Mouse (Mus musculus) limb, embryonic 10.5 days (tissue): ENCODE results near the gene Lsm14b. TPM values are rescaled to one million over a fixed set of nuclear protein-coding genes. Genes with fewer than 3 reads are reported as not detected.

Experiments
- DNase-seq: peaks from one replicate; pipeline ENCODE4 v3.0.0-alpha.2; 2017; ENCODE audit warnings: low spot score
- H3K27ac ChIP-seq: fragments of 300-500 bp; sonication (generic); 2 replicates; pipeline ENCODE4 v1.5.1; 2016; ENCODE audit warnings: mild to moderate bottlenecking
- H3K27me3 ChIP-seq: fragments of 300-500 bp; sonication (generic); 2 replicates; pipeline ENCODE4 v1.6.1; 2016; ENCODE audit warnings: low read depth, mild to moderate bottlenecking; ENCODE audit not compliant: poor library complexity, severe bottlenecking
- H3K36me3 ChIP-seq: fragments of 300-500 bp; sonication (generic); 2 replicates; pipeline ENCODE4 v1.6.1; 2016; ENCODE audit warnings: mild to moderate bottlenecking, moderate library complexity
- H3K4me1 ChIP-seq: fragments of 300-500 bp; sonication (generic); 2 replicates; pipeline ENCODE4 v1.6.1; 2016
- H3K4me3 ChIP-seq: fragments of 300-500 bp; sonication (generic); 2 replicates; pipeline ENCODE4 v1.5.1; 2016; ENCODE audit warnings: mild to moderate bottlenecking, moderate library complexity
- H3K9me3 ChIP-seq: fragments of 300-500 bp; sonication (generic); replicated peaks from 2 replicates; pipeline ENCODE4 v1.6.1; 2016; ENCODE audit warnings: mild to moderate bottlenecking
- WGBS: fragments of 180-500 bp; shearing (Covaris S2); methylation state at CpG from one replicate; pipeline ENCODE4 v1.1.7; 2016; 5-methylcytosine and 5-hydroxymethylcytosine counted together
- polyA plus RNA-seq: library from polyadenylated mRNA; unstranded; fragments of >200 nt; fragmentation: Nextera tagmentation; extraction: Ambion mirVana; gene quantifications from 2 replicates; pipeline ENCODE4 v1.2.1, GENCODE M21; 2016

Gene Lsm14b
- polyA plus RNA-seq, 1 experiment from 2014 or later: 9.1 TPM

DNA sequence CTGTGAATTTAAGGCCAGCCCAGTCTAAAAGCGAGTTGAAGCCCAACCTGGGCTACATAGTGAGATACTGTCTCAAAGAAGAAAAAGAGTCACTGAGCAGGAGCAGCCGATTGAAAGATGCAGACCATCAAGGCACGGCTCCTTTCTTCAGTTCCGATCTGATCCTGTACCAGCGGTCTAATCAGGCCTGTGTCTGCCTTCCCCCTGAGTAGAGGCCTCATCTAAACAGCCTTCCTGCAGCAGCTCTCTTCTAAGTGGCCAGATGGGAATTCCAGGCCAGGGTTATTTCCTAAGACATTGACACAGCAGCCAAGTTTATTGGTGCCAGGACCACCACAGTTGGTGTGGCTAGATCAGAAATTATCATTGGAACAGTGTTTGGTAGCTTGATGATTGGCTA lies 31.7 kb upstream of the Lsm14b start:
- no peaks in the 10 kb centered on the region for H3K4me1 ChIP-seq
- no peak for DNase-seq
- H3K9me3 ChIP-seq: no peaks in the 10 kb centered on the region
- H3K27ac ChIP-seq: no peak overlapping the region
- 87% methylated on average over 5 of the region's 5 CpGs for WGBS
- no peak overlapping the region for H3K4me3 ChIP-seq
- H3K27me3 ChIP-seq: no peaks in the 10 kb centered on the region
- no peaks in the 10 kb centered on the region for H3K36me3 ChIP-seq

DNA sequence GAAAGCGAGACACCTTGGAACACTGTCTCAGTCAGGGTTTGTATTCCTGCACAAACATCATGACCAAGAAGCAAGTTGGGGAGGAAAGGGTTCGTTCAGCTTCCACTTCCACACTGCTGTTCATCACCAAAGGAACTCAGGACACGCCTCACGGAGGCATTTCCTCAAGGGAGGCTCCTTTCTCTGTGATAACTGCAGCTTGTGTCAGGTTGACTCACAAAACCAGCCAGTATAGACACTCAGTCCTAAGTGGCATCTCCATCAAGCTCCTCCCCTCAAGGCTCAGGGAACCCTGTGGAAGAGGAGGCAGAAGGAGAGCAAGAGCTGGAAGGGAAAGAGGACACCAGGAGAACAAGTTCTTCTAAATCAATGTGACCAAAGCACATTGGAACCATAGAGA lies 26.4 kb upstream of the Lsm14b start:
- no peaks in the 10 kb centered on the region for H3K9me3 ChIP-seq
- H3K27me3 ChIP-seq: no peaks in the 10 kb centered on the region
- WGBS: 81% methylated on average over 4 of the region's 4 CpGs
- no peaks in the 10 kb centered on the region for H3K36me3 ChIP-seq
- no peak overlapping the region for H3K27ac ChIP-seq
- no peak overlapping the region for H3K4me3 ChIP-seq
- no peak for DNase-seq
- no peaks in the 10 kb centered on the region for H3K4me1 ChIP-seq

DNA sequence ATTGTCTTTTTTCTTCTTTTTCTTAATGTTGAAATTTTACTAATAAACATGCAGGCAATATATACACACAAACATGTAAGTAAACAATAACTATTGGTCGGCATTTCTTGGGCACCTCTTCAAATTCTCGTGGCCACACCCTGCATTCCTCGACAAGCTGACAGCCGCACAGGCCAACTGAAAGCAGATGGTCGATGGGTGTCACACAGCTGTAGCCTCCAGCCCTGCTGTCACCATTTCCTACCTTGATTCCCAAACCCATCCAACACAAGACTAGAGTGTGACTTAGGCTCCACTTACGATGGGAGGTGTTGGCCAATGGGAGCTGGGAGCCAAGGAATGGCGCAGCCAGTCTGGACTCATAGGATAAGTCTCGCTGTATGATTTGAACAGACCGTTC lies 23.2 kb upstream of the Lsm14b start:
- DNase-seq: no peak
- H3K27me3 ChIP-seq: no peaks in the 10 kb centered on the region
- H3K4me1 ChIP-seq: no peaks in the 10 kb centered on the region
- WGBS: 91% methylated on average over 9 of the region's 9 CpGs
- H3K9me3 ChIP-seq: no peaks in the 10 kb centered on the region
- no peak overlapping the region for H3K4me3 ChIP-seq
- H3K27ac ChIP-seq: no peak overlapping the region
- no peaks in the 10 kb centered on the region for H3K36me3 ChIP-seq

DNA sequence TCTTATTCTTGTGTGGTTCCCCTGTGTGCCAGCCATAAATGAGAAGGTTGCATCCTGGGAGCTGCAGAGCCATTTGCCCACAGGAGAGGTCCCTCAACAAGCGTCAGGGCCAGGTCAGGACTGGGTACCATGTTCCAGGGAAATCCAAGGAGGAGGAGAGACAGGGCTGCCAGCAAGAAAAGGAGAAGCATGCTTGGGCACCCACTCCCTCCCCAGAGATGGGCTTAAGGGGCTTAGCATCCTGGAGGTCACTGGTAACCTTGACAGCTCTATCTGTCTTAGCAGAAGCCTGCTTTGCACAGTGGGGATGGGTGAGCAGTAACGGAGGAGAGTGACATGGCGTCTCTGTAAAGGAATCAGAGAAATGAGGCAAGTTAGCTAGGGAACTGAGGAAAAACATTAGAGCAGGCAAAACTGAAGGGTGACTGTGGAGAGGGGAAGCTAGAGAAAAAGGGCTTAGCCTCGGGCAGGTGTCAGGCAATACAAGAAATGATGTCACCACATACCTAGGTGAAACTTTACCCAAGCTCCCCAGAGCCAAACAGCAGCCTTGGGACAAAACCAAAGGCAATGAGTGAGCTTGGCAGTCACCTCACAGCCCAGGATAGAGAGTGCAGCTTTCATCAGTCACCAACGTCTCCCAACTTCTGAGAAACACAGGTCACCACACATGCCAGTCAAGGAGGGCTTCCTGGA lies 19.0 kb upstream of the Lsm14b start:
- H3K27ac ChIP-seq: no peak overlapping the region
- peak; percentile 25 for DNase-seq
- 60% methylated on average over 5 of the region's 5 CpGs for WGBS
- H3K4me3 ChIP-seq: no peak overlapping the region
- no peaks in the 10 kb centered on the region for H3K9me3 ChIP-seq
- no peaks in the 10 kb centered on the region for H3K4me1 ChIP-seq
- no peaks in the 10 kb centered on the region for H3K36me3 ChIP-seq
- no peaks in the 10 kb centered on the region for H3K27me3 ChIP-seq

DNA sequence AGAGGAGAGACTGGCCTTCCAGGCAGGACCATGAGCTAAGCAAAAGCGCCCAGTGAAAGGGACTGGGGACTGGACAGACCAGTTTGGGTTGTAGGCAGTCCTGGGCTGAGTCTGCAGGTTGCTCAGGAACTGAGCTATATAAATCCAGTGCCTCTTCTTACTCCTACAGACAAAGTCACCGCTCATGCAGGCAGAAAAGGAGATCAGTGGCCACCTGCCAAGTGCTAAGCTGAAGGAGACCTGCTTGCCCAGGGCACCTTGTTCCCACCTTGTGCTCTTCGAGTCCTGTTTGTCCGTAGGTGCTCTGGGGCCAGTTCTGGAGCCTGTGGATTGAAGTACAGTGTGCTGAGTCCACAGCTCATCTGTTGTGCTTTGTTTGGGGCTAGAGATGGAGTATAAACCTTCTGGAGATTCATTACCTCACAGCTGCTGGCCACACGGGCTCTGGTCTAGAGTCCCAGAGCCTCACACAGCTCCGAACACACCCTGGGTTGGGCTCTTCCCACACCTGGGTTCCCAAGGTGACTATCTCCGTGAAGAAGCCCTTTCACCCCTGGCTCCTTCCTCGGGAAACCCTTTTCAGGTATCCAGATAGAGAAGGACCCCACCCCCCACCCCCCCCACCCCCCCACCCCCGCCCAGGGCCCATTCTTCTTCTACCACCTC lies 18.3 kb upstream of the Lsm14b start:
- H3K9me3 ChIP-seq: no peaks in the 10 kb centered on the region
- 46% methylated on average over 9 of the region's 9 CpGs for WGBS
- no peaks in the 10 kb centered on the region for H3K4me1 ChIP-seq
- no peak overlapping the region for H3K4me3 ChIP-seq
- no peaks in the 10 kb centered on the region for H3K27me3 ChIP-seq
- peak; percentile 28 for DNase-seq
- no peak overlapping the region for H3K27ac ChIP-seq
- H3K36me3 ChIP-seq: no peaks in the 10 kb centered on the region

DNA sequence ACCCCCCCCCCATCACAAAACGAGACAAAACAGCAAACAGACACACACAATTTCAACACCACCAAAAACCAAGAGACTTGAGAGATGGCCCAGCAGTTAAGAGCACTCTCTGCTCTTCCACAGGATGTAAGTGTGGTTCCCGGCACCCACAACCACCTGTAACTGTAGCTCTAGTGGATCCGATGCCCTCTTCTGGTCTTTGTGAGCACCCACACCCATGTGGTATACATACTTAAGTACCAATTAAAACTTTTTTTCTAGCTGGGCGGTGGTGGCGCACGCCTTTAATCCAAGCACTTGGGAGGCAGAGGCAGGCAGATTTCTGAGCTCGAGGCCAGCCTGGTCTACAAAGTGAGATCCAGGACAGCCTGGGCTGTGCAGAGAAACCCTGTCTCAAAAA lies 14.1 kb upstream of the Lsm14b start:
- no peak overlapping the region for H3K27ac ChIP-seq
- no peak for DNase-seq
- H3K9me3 ChIP-seq: no peaks in the 10 kb centered on the region
- WGBS: 93% methylated on average over 7 of the region's 7 CpGs
- H3K4me1 ChIP-seq: peaks cover 8% of the 10 kb centered on the region; the same call in 1 of the 2 replicates
- H3K36me3 ChIP-seq: no peaks in the 10 kb centered on the region
- no peaks in the 10 kb centered on the region for H3K27me3 ChIP-seq
- H3K4me3 ChIP-seq: no peak overlapping the region

DNA sequence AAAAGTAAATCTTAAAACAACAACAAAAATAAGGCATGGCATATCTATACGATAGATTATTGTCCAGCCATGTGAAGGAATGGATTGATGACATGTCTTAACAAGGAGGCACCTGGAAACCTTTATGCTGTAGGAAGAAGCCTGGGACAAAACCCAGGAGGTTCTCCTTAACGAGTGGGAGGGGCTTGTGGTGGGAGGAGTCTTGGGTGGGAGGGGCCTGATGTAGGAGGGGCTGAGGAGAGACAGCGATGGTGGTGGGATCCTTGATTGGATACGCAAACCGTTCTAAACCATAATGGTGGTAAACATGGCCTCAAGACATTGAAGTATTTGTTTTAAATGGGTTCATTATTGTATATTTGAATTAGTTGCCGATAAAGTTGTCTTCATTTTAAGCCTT lies 13.4 kb upstream of the Lsm14b start:
- DNase-seq: no peak
- no peak overlapping the region for H3K27ac ChIP-seq
- H3K4me3 ChIP-seq: no peak overlapping the region
- no peaks in the 10 kb centered on the region for H3K36me3 ChIP-seq
- H3K9me3 ChIP-seq: no peaks in the 10 kb centered on the region
- no peaks in the 10 kb centered on the region for H3K27me3 ChIP-seq
- WGBS: 85% methylated on average over 6 of the region's 6 CpGs
- peaks cover 8% of the 10 kb centered on the region; the same call in 1 of the 2 replicates for H3K4me1 ChIP-seq

DNA sequence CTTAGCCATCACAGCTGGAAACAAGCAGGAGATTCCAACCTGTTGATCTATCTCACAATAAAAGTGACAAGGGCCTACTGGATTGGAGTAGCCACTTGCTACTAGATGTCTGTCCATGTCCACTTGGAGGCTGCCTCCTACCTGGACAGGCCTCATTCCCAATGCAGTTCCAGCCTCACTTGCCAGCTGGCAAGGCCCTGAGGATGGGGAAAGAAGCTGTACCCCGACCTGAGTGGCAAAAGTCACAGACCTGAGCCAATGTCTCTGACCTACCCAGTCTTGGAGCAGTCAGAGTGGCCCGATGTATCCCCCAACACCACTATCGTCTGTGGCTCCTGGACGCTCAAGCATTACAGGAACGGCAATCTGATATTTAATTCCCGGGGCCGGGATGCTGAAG lies 11.1 kb upstream of the Lsm14b start:
- Histone ChIP-seq H3K27me3 (peaks cover 10% of the 10 kb centered on the region; the same call in 1 of the 2 replicates), H3K36me3 (no peaks in the 10 kb centered on the region), H3K27ac (no peak overlapping the region), H3K4me3 (no peak overlapping the region), H3K4me1 (peaks cover 15% of the 10 kb centered on the region), H3K9me3 (no peaks in the 10 kb centered on the region)
- WGBS: 93% methylated on average over 7 of the region's 7 CpGs
- no peak for DNase-seq

DNA sequence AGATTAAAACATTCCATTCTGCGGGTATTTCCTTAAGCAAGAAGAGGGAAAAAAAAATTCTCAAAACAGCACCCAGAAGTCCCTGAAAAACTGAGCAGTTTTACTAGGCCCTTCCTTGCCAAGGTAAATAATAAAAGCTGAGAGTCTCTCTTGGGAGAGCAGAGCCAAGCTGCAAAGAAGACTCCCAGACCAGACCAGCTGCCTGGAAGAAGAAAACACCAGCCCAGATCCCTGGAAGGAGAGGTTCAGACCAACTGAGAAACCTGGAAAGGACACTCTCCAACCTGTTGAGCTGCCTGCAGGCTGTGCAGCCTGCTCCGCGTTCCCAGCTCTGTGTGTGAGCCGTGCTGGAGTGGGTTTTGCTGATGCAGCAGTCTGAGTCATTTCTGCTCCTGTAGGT lies 7.2 kb upstream of the Lsm14b start:
- no peak for DNase-seq
- 87% methylated on average over 4 of the region's 4 CpGs for WGBS
- H3K27me3 ChIP-seq: peaks cover 43% of the 10 kb centered on the region

DNA sequence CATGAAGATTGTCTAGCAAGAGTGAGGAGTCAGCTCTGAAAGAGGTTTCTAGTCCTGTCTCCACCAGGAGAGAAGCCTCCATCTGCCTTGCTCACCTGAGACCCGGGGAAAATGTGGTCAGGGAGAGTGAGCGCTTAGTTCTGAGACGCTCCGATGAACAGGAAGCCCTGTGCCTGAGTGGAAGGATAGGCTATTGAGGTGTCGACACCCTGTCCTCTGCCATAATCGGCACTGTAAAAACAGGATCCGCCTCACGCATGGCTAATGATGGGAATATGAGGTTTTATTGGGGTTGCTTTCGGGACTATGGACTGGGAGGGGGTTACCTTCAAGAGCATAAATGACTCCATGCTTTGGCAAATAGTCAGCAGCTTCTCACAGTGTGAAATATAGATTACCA lies 6.2 kb upstream of the Lsm14b start:
- Histone ChIP-seq H3K4me1 (peaks cover 17% of the 10 kb centered on the region), H3K27ac (no peak overlapping the region), H3K27me3 (peaks cover 53% of the 10 kb centered on the region), H3K9me3 (no peaks in the 10 kb centered on the region), H3K4me3 (no peak overlapping the region), H3K36me3 (no peaks in the 10 kb centered on the region)
- 83% methylated on average over 9 of the region's 9 CpGs for WGBS
- DNase-seq: no peak

More for the DNA sequence above, 7.2 kb upstream of the Lsm14b start:
- Histone ChIP-seq H3K4me1 (peaks cover 15% of the 10 kb centered on the region), H3K4me3 (no peak overlapping the region), H3K36me3 (no peaks in the 10 kb centered on the region), H3K27ac (no peak overlapping the region), H3K9me3 (no peaks in the 10 kb centered on the region)

DNA sequence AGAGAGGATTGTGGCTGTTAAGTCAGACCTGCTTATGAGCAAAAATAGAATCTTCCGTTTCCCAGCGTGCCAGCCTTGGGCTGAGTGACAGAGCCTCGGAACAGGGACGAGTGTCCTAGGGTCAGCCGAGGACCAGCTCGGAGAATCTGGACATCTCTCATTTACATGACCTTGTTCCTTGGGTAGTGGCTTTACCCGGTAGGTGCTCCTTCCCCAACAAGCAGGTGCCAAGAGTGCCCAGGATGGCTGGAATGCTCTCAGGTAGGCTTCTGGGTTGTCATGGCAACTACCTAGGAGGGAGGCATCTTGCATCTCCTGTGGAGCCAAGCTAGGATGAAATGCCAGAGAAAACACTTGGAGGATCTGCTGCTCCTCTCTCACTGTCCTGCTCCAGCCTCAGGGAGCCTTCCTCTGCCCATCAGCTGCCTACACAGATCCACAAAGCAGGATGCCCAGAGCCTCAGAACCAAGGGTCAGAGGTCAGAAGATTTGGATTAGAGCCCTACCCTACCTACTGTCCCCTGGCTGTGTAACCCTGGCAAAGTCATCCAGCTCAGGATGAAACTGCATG lies 4.6 kb upstream of the Lsm14b start:
- Histone ChIP-seq H3K36me3 (no peaks in the 10 kb centered on the region), H3K27me3 (peaks cover 57% of the 10 kb centered on the region), H3K27ac (no peak overlapping the region), H3K9me3 (no peaks in the 10 kb centered on the region), H3K4me1 (peaks cover 21% of the 10 kb centered on the region), H3K4me3 (no peak overlapping the region)
- WGBS: 86% methylated on average over 7 of the region's 7 CpGs
- DNase-seq: no peak

DNA sequence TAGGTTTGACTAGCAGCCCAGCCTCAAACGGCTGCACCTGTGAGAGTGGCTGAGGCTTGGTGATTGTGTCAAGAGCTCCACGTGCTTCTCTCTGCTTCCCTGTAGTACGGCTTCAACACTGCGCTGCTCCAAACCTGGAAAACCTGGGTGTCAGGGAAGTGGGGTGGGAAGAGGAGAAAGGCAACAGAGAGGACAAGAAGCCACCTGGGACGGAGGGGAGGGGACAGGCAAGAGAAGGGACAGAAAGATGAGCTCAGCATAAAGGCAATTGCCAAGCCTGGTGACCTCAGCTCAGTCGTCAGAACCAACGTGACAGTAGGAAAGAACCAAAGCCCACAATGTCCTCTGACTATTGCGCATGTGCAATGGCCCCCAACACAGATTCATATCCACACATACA lies 3.9 kb upstream of the Lsm14b start:
- Histone ChIP-seq H3K4me1 (peaks cover 22% of the 10 kb centered on the region), H3K9me3 (no peaks in the 10 kb centered on the region), H3K4me3 (no peak overlapping the region), H3K27ac (no peak overlapping the region), H3K36me3 (no peaks in the 10 kb centered on the region), H3K27me3 (peaks cover 57% of the 10 kb centered on the region)
- DNase-seq: no peak
- 83% methylated on average over 8 of the region's 8 CpGs for WGBS

DNA sequence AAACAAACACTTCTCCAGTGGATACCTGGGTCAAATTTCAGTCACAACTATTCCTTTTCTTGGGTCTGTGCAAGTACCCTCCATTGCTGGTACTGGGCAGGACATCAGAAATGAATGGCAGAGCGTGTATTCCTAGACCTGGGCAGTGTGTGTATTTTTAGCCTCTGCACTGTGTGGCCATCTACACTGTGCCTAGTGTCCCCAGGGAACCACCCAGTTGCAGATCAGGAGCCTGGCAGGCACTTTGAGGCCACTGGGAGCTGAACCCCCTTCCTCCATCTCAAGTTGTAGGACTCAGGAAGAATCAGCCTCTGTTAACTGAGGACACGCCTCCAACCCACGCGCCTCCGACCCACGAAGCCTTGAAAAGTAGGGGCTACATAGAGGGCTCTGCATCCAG lies 2.0 kb upstream of the Lsm14b start:
- Histone ChIP-seq H3K27ac (no peak overlapping the region), H3K27me3 (peaks cover 56% of the 10 kb centered on the region), H3K36me3 (peaks cover 11% of the 10 kb centered on the region), H3K9me3 (no peaks in the 10 kb centered on the region), H3K4me3 (no peak overlapping the region), H3K4me1 (peaks cover 33% of the 10 kb centered on the region)
- DNase-seq: no peak
- 59% methylated on average over 6 of the region's 6 CpGs for WGBS
